Mouse (Mus musculus) lung, adult 2 months (tissue): ENCODE results near the gene Stxbp3. TPM values are rescaled to one million over a fixed set of nuclear protein-coding genes. Genes with fewer than 3 reads are reported as not detected.

Experiments used
- DNase-seq: peaks from one replicate; pipeline ENCODE4 v3.0.0; 2022
- H3K4me1 ChIP-seq: fragments of 200-500 bp; 2 replicates; pipeline ENCODE4 v1.6.1; 2011; ENCODE audit warnings: low read length; ENCODE audit not compliant: control insufficient read depth, insufficient read depth
- H3K4me3 ChIP-seq: fragments of 200-500 bp; replicated peaks from 2 replicates; pipeline ENCODE3; 2011; ENCODE audit warnings: low read depth, mild to moderate bottlenecking, control low read depth, low read length; ENCODE audit errors: extremely low read depth
- CTCF ChIP-seq: fragments of 200-500 bp; IDR thresholded peaks from 2 replicates; pipeline ENCODE4 v1.5.1; 2011; ENCODE audit warnings: mild to moderate bottlenecking, low read length, control low read depth; ENCODE audit not compliant: insufficient read depth
- POLR2A ChIP-seq: fragments of 200-500 bp; IDR thresholded peaks from 2 replicates; pipeline ENCODE4 v1.6.1; 2011; ENCODE audit warnings: low read depth, mild to moderate bottlenecking, control low read depth, low read length, borderline replicate concordance; ENCODE audit errors: extremely low read depth
- WGBS: fragments of 180-500 bp; shearing (Covaris S2); methylation state at CpG from one replicate; pipeline ENCODE4 v1.1.7; 2018; 5-methylcytosine and 5-hydroxymethylcytosine counted together
- polyA plus RNA-seq: library from polyadenylated mRNA; depleted of rRNA; stranded (reverse); fragments of >200 nt; gene quantifications from 2 replicates; pipeline ENCODE4 v1.2.3, GENCODE M21; 2012; rRNA removed

The Stxbp3 gene
- polyA plus RNA-seq, 1 experiment = 14.6 TPM

DNA sequence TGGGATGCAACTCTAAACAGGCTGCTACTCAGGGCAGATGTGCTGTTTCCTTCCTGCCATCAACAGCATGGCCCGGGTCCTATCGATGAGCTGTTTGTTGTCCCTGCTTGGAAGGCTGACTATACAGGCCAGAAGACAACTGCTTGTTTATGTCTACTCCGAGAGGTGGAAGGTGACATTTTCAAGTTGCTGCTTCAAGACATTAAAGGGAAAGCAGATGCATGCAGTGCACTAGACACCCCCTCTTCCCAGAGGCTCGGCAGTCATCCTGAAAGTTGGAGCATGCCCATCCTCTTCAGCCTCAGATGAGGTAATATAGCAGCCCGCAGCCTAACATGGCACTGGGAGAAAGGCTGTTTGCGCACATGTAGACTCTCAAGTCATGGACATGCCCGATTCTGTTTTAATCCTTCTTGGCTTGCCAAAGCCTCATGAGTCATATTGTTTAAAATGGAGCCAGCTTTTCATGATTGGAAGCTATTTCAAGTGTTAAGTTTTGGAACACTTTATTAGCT lies 77.7 kb downstream of the Stxbp3 start:
- no peak for DNase-seq
- no peaks in the 10 kb centered on the region; the same call in 1 of the 2 replicates for H3K4me1 ChIP-seq
- no peak overlapping the region for H3K4me3 ChIP-seq
- 52% methylated on average over 7 of the region's 7 CpGs for WGBS
- no peak for TF ChIP-seq POLR2A
- TF ChIP-seq CTCF = no peak

DNA sequence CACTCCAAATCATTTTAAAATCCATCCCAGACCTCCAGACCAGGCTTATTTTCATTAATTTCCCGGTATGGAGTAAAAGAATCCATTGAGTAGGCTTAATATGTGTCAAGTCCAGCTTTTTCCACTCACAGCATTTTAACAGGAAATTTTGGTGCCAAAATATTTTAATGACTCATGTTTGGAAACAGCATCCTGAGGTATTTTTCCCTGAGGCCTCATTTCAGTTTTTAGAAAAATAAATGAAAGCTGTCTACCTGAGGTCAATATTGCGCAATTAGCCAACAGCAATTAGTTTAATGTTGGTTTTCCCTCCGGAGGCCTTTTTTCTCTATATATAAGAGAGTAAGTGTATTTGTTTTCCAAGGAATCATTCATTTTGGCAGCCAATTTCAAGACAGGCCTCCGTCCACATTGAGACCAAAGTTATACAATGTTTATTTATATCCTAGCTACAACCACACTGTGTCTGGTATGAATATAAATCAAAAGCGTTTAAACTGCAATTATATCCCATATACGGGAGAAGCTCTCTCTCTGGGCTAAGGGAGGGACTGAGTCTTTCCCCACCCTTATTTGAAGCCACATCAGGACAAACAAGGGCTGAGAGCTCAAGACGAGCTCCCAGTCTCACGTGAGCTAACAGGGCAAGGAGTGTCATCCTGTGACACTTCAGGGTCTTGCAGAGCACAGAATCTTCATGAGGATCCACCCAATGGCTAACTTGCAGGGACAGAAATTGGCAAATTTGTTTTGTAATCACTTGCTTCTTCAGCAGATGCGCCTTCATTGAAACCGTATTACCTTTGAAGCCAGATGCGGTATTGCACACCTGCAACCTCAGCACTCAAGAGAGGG lies 80.5 kb downstream of the Stxbp3 start:
- no peaks in the 10 kb centered on the region; the same call in 1 of the 2 replicates for H3K4me1 ChIP-seq
- TF ChIP-seq CTCF (no peak), POLR2A (no peak)
- H3K4me3 ChIP-seq = no peak overlapping the region
- no peak for DNase-seq
- WGBS = 51% methylated on average over 11 of the region's 11 CpGs

- TF ChIP-seq POLR2A (no peak), CTCF (no peak)
- no peak for DNase-seq
- Histone ChIP-seq H3K4me3 (no peak overlapping the region), H3K4me1 (no peaks in the 10 kb centered on the region; the same call in 1 of the 2 replicates)
- WGBS = 78% methylated on average over 9 of the region's 9 CpGs
Observed at GRCm38 (mm10) chr3:108757570-108757969, 82.8 kb downstream of the Stxbp3 start.

DNA sequence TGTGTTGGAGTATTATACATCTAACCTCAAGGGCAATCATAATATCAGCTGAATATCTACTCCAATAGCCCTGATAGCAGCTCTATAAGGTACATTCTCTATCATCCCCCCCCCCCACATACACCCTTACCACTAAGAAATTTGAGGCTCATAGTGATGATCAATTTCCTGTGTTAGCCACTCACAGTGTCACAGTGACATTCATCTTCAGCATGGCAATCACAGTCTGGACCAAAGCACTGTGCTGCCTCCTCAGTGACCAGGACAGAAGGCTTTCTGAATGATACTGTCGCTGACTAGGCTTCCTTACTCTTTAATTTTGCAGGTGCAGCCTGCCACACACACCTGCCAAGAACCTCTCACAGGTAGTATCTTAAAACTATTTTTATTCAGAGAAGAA lies 84.2 kb downstream of the Stxbp3 start:
- H3K4me1 ChIP-seq = no peaks in the 10 kb centered on the region
- TF ChIP-seq CTCF (no peak), POLR2A (no peak)
- no peak for DNase-seq
- WGBS = 78% methylated on average over 1 of the region's 1 CpGs
- no peak overlapping the region for H3K4me3 ChIP-seq

DNA sequence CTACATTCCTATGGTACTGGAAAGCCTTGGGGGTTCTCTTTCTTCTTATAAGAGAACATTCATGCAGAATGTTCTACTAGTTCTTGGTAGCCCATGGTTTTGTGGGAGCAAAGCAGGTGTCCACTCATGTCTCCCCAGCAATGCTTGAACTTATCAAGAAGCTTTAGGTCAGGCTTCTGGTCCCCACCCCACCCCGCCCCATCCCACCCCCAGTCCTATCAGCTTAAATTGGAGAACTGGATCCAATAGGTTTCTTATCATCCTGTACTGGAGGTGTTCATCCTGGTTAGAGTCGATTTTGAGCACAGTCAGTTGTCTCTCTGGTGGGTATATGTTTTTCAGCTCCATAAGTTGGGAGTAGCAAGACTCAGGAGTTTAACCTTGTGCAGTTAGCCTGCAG lies 84.8 kb downstream of the Stxbp3 start:
- WGBS = 84% methylated on average over 2 of the region's 2 CpGs
- H3K4me3 ChIP-seq = no peak overlapping the region
- TF ChIP-seq CTCF (no peak), POLR2A (no peak)
- H3K4me1 ChIP-seq = no peaks in the 10 kb centered on the region
- no peak for DNase-seq

DNA sequence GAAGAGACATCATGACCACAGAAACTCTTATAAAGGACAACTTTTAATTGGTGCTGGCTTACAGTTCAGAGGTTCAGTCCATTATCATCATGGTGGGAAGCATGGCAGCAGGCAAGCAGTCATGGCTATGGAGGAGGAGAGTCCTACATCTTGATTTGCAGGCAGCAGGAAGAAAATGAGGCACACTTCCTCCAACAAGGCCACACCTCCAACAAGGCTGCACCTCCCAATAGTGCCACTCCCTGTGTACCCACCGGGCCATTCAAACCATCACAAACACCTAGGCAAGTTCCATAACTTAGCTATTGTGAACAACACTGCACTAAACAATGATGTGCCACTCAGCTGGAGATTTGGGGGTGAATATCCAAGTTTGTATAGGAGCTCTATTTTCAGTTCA lies 85.8 kb downstream of the Stxbp3 start:
- no peak for DNase-seq
- H3K4me1 ChIP-seq = no peaks in the 10 kb centered on the region
- no peak overlapping the region for H3K4me3 ChIP-seq
- WGBS = 79% methylated on average over 1 of the region's 1 CpGs
- TF ChIP-seq CTCF (no peak), POLR2A (no peak)

GRCm38 (mm10) chr3:108751691-108752090 lies 88.6 kb downstream of the Stxbp3 start:
- Histone ChIP-seq H3K4me1 (no peaks in the 10 kb centered on the region), H3K4me3 (no peak overlapping the region)
- 65% methylated on average over 6 of the region's 6 CpGs for WGBS
- no peak for DNase-seq
- TF ChIP-seq CTCF (no peak), POLR2A (no peak)

- DNase-seq = no peak
- no peak overlapping the region for H3K4me3 ChIP-seq
- H3K4me1 ChIP-seq = no peaks in the 10 kb centered on the region
- WGBS = 57% methylated on average over 6 of the region's 6 CpGs
- no peak for TF ChIP-seq POLR2A
- no peak for TF ChIP-seq CTCF
Observed at GRCm38 (mm10) chr3:108751061-108751460, 89.3 kb downstream of the Stxbp3 start.

DNA sequence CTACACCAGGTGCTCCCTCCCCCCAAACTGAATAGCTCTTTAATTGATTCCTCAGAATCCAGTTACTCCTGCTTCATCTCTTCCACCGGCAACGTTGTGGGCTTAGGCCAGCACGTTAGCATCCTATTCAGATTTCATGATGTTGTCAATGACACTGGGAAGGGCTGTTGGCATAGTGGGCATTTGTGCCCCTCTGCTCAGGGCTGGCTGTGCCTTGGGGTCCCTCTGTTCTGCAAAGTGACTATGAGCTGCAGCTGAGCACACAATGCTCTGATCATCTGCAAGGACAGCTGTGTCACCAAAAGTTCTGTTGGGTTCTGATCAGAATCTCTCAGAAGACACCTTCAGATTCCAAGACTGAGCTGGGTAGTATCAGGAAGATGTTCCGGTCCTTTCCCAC lies 96.3 kb downstream of the Stxbp3 start:
- Histone ChIP-seq H3K4me1 (no peaks in the 10 kb centered on the region), H3K4me3 (no peak overlapping the region)
- no peak for DNase-seq
- TF ChIP-seq POLR2A (no peak), CTCF (no peak)
- 76% methylated on average over 4 of the region's 4 CpGs for WGBS

Other genes with a start within 250 kb of the Stxbp3 start
- 5.7 and 8.3 TPM in 2 replicates for gene Wdr47, start 249.2 kb downstream of the Stxbp3 start, polyA plus RNA-seq
- 35.2 and 50.0 TPM in 2 replicates for gene Clcc1, start 186.6 kb downstream of the Stxbp3 start, polyA plus RNA-seq
- gene Gpsm2, start 118.2 kb downstream of the Stxbp3 start, polyA plus RNA-seq = 2.7 and 5.1 TPM in 2 replicates
- gene Aknad1, start 100.9 kb downstream of the Stxbp3 start, polyA plus RNA-seq = 0.09 TPM in 1 of 2 replicates, not detected in the other
- 1.3 and 1.7 TPM in 2 replicates for gene Fndc7, start 49.5 kb upstream of the Stxbp3 start, polyA plus RNA-seq
- gene Prpf38b, start 71.2 kb upstream of the Stxbp3 start, polyA plus RNA-seq = 48.9 and 64.0 TPM in 2 replicates
- gene Henmt1, start 99.3 kb upstream of the Stxbp3 start, polyA plus RNA-seq = 0.19 TPM in 1 of 2 replicates, not detected in the other
- gene Gm9857, start 99.9 kb upstream of the Stxbp3 start, polyA plus RNA-seq = not detected in 2 replicates
- 7.5 and 10.7 TPM in 2 replicates for gene Fam102b, start 187.1 kb upstream of the Stxbp3 start, polyA plus RNA-seq
- gene Slc25a54, start 239.9 kb upstream of the Stxbp3 start, polyA plus RNA-seq = not detected in 2 replicates